Mouse (Mus musculus) myocyte (in vitro differentiated cells): ENCODE data around the gene Pdss2. TPM values are rescaled to one million over a fixed set of nuclear protein-coding genes. Genes with fewer than 3 reads are reported as not detected.
A peak's percentile ranks its signal among the peaks of the same experiment; 100 is the strongest.

Source experiments
- H3K27me3 ChIP-seq: one replicate; pipeline ENCODE4 v1.6.1; 2011; ENCODE audit not compliant: control insufficient read depth, insufficient read depth, insufficient read length
- H3K36me3 ChIP-seq: one replicate; pipeline ENCODE4 v1.6.1; 2011; ENCODE audit not compliant: control insufficient read depth, insufficient read depth
- H3K4me2 ChIP-seq: one replicate; pipeline ENCODE4 v1.6.1; 2011; ENCODE audit warnings: low read depth, control low read depth
- H3K4me3 ChIP-seq: one replicate; pipeline ENCODE4 v1.5.1; 2011; ENCODE audit warnings: mild to moderate bottlenecking, control low read depth, moderate library complexity
- H3K79me2 ChIP-seq: one replicate; pipeline ENCODE4 v1.6.1; 2011; ENCODE audit not compliant: control insufficient read depth, insufficient read depth
- H3ac ChIP-seq: one replicate; pipeline ENCODE4 v1.6.1; 2011; ENCODE audit not compliant: control insufficient read depth, insufficient read length
- CEBPB ChIP-seq: IDR thresholded peaks from 2 replicates; pipeline ENCODE4 v1.6.1; 2011; ENCODE audit warnings: mild to moderate bottlenecking, moderate library complexity; ENCODE audit not compliant: poor library complexity, insufficient read depth, severe bottlenecking
- E2F4 ChIP-seq: IDR thresholded peaks from one replicate; pipeline ENCODE4 v1.6.1; 2011; ENCODE audit warnings: mild to moderate bottlenecking, control low read depth, moderate library complexity; ENCODE audit not compliant: insufficient read depth
- MAX ChIP-seq: IDR thresholded peaks from one replicate; pipeline ENCODE4 v1.6.1; 2011; ENCODE audit warnings: low read depth, mild to moderate bottlenecking, control low read depth
- MYOD1 ChIP-seq, 3 experiments: IDR thresholded peaks; one replicate each; pipeline ENCODE4 v1.6.1; 2011; ENCODE audit warnings: control low read depth in 2 of 3, low read depth in 2 of 3, mild to moderate bottlenecking in 2 of 3, moderate library complexity in 1 of 3; ENCODE audit not compliant: insufficient read length in 2 of 3, control insufficient read depth in 1 of 3
- MYOG ChIP-seq, 3 experiments: IDR thresholded peaks; one replicate each; pipeline ENCODE4 v1.6.1; 2011; ENCODE audit warnings: control low read depth in 2 of 3, low read depth in 2 of 3, mild to moderate bottlenecking in 2 of 3; ENCODE audit not compliant: insufficient read length in 2 of 3, control insufficient read depth in 1 of 3, insufficient read depth in 1 of 3
- POLR2A ChIP-seq: IDR thresholded peaks from one replicate; pipeline ENCODE4 v1.6.1; 2011; ENCODE audit warnings: low read depth, mild to moderate bottlenecking, control low read depth, moderate library complexity; ENCODE audit not compliant: insufficient read length
- POLR2AphosphoS2 ChIP-seq: IDR thresholded peaks from one replicate; pipeline ENCODE4 v1.6.1; 2011; ENCODE audit warnings: low read depth, control low read depth; ENCODE audit not compliant: insufficient read length
- REST ChIP-seq: IDR thresholded peaks from one replicate; pipeline ENCODE4 v1.6.1; 2011; ENCODE audit warnings: mild to moderate bottlenecking, control low read depth, moderate library complexity; ENCODE audit not compliant: insufficient read depth, insufficient read length
- SRF ChIP-seq: IDR thresholded peaks from one replicate; pipeline ENCODE4 v1.6.1; 2011; ENCODE audit warnings: low read depth; ENCODE audit not compliant: control insufficient read depth, insufficient read length
- TCF12 ChIP-seq: IDR thresholded peaks from one replicate; pipeline ENCODE4 v1.6.1; 2011; ENCODE audit warnings: mild to moderate bottlenecking, control low read depth; ENCODE audit not compliant: poor library complexity, insufficient read depth, severe bottlenecking
- TCF3 ChIP-seq: IDR thresholded peaks from one replicate; pipeline ENCODE4 v1.6.1; 2011; ENCODE audit warnings: low read depth, control low read depth; ENCODE audit not compliant: insufficient read length
- USF1 ChIP-seq: IDR thresholded peaks from one replicate; pipeline ENCODE4 v1.6.1; 2011; ENCODE audit warnings: low read depth, mild to moderate bottlenecking, control low read depth, moderate library complexity
- polyA plus RNA-seq: library from polyadenylated mRNA; unstranded; fragments of >200 nt; fragmentation: generic; extraction: Trizol; gene quantifications from one replicate; pipeline ENCODE4 v1.2.1, GENCODE M21; 2012; ENCODE audit warnings: missing spikeins

Gene Pdss2
- polyA plus RNA-seq, 1 experiment: 8.5 TPM

DNA sequence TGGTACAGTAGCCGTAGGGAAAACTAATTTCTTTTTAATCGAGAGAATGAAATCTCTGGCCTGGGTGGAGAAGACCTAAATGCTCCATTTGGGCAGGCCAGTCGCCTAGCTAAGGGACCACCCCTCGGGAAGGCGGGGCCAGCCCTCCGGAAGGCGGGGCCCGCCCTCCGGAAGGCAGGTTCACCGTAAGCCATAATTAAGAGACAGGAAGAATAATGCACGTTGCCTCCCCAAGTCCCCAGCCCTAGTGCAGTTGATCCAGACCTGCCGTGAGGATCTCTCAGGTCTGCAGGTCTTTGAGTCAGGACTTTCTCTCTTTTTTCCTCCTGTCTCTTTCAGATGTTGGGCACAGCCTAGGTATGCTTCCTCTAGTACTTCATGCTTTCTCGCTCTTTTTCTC, 246.4 kb downstream of the Pdss2 start:
- Histone ChIP-seq H3K79me2 (no peaks in the 10 kb centered on the region), H3K36me3 (no peaks in the 10 kb centered on the region), H3ac (no peak overlapping the region), H3K4me3 (no peak overlapping the region), H3K4me2 (no peak overlapping the region), H3K27me3 (no peaks in the 10 kb centered on the region)
- TF ChIP-seq SRF (no peak), MYOG (IDR thresholded peaks at IDR 0.05; ENCODE audit: control insufficient read depth in 1 of 3, insufficient read depth in 1 of 3, insufficient read length in 2 of 3, low read depth in 2 of 3) (no peak), MAX (no peak), TCF12 (no peak)

DNA sequence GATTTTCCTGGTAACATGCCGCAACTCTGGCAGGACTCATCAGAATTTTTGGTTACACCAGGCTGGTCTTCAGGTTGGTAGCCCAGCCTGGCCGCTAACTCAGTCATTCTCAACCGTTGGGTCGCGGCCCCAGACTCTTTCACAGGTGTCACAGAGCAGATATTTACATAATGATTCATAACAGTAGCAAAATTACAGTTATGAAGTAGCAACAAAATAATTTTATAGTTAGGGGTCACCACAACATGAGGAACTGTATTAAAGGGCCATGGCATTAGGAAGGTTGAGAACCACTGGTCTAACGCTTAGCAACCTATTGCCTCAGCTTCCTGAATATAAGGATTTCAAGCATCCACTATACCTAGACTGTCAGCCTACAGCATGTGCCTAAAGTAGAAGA, 247.0 kb downstream of the Pdss2 start:
- Histone ChIP-seq H3K36me3 (no peaks in the 10 kb centered on the region), H3K79me2 (no peaks in the 10 kb centered on the region)
- no peak for TF ChIP-seq POLR2A
- no peak for TF ChIP-seq REST
- TF ChIP-seq USF1: no peak
- no peak for TF ChIP-seq POLR2AphosphoS2
- TF ChIP-seq MAX: no peak
- TF ChIP-seq MYOG (IDR thresholded peaks at IDR 0.05; ENCODE audit: control insufficient read depth in 1 of 3, insufficient read depth in 1 of 3, insufficient read length in 2 of 3, low read depth in 2 of 3): no peak
- no peak for TF ChIP-seq E2F4
- no peak for TF ChIP-seq TCF12
- TF ChIP-seq CEBPB: no peak
- no peak for TF ChIP-seq SRF
- TF ChIP-seq MYOD1 (IDR thresholded peaks at IDR 0.05; ENCODE audit: control insufficient read depth in 1 of 3, insufficient read length in 2 of 3, low read depth in 2 of 3): no peak
- no peak for TF ChIP-seq TCF3

DNA sequence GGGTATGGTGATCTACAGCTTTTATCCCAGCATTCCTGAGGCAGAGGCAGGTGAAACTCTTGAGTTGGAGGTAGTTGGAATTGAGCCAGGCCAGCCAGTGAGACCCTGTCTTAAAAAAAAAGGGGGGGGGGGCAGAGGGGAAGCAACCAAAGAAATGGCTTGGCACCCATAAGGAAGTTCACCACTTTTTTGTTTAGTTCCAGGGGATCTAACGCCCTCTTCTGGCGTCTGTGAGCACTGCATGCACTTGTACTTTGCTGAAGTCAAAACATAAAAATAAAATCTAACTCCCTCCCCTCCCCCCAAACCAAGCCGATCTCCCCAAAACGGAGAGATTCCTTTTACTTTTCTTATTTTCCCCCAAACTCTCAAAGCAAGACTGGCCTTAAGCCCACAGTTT, 254.1 kb downstream of the Pdss2 start:
- Histone ChIP-seq H3K79me2 (peaks cover 5% of the 10 kb centered on the region), H3ac (no peak overlapping the region), H3K36me3 (no peaks in the 10 kb centered on the region), H3K4me2 (no peak overlapping the region), H3K27me3 (no peaks in the 10 kb centered on the region), H3K4me3 (no peak overlapping the region)
- TF ChIP-seq POLR2AphosphoS2: no peak
- TF ChIP-seq MYOG (IDR thresholded peaks at IDR 0.05; ENCODE audit: control insufficient read depth in 1 of 3, insufficient read depth in 1 of 3, insufficient read length in 2 of 3, low read depth in 2 of 3): no peak
- TF ChIP-seq TCF3: no peak
- no peak for TF ChIP-seq SRF
- TF ChIP-seq CEBPB: no peak
- TF ChIP-seq MYOD1 (IDR thresholded peaks at IDR 0.05; ENCODE audit: control insufficient read depth in 1 of 3, insufficient read length in 2 of 3, low read depth in 2 of 3): no peak
- no peak for TF ChIP-seq POLR2A
- no peak for TF ChIP-seq E2F4

More for the DNA sequence above, 247.0 kb downstream of the Pdss2 start:
- Histone ChIP-seq H3K4me3 (no peak overlapping the region), H3K4me2 (no peak overlapping the region), H3ac (no peak overlapping the region), H3K27me3 (no peaks in the 10 kb centered on the region)

DNA sequence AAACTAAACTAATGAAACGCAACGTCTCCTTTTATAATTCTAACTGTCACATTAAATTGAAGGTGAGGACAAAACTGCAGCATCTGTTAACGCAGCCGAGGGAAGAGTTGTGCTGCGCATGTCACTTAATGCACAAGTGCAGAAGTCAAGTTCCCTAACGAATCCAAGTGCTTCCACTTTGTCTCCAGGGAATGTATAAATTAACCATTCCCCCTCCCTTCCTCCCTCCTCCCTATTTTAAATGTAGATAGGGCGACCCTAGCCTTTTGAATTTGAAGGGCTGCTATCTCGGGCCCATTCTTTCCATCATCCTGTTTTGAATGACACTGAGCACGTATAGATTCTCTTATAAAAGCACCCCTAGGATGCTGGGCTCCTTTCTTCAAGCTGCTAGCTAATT, 256.2 kb downstream of the Pdss2 start:
- no peaks in the 10 kb centered on the region for H3K36me3 ChIP-seq
- H3K27me3 ChIP-seq: no peaks in the 10 kb centered on the region
- TF ChIP-seq REST (no peak), E2F4 (no peak), TCF12 (no peak), POLR2AphosphoS2 (no peak), SRF (no peak), POLR2A (no peak), CEBPB (no peak)
- peak overlapping the region; percentile 69 for H3K4me2 ChIP-seq
- peaks cover 17% of the 10 kb centered on the region for H3K79me2 ChIP-seq
- peak overlapping the region; percentile 44 for H3K4me3 ChIP-seq
- no peak overlapping the region for H3ac ChIP-seq

DNA sequence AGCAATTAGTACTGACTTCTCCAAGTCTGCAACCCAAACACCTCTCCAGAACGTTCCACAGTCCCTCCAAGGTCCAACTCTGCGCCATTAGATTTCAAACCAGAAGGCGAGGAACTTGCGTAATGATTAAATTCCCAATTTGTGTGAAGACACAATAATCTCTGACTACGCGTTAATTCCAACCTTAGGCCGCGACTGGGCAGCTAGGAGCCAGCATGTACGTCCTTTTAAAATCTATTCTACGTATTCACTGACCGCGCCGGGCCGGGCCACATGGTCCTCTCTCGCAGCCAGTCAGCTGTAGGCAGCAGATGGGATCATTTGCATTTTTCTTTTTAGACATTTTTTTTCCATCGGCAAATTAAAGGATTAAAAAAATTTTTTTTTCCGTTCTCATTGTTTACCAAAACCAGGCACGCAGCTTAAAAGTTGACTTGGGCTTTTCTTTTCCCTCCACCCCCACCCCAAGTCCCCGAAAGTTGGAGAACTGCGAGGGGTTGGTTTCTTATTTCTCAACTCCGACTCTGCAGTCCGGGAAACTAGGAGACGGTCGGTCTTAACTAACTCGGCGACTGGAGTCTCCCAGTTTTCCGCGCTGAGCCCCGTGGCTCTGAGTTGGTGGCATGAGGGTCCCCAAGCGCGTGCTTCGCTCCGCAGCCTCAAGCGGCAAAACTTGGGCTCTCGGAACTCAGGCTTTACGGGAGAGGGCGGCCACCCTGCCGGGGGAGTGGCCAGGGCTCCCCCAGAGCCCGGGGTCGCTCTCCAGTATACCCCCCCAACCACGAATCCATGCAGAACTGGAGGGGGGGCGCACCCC, 256.8 kb downstream of the Pdss2 start:
- Histone ChIP-seq H3ac (peak overlapping the region; percentile 67), H3K27me3 (no peaks in the 10 kb centered on the region), H3K36me3 (no peaks in the 10 kb centered on the region), H3K4me3 (peak overlapping the region; percentile 44), H3K79me2 (peaks cover 17% of the 10 kb centered on the region), H3K4me2 (peak overlapping the region; percentile 69)
- no peak for TF ChIP-seq MAX
- no peak for TF ChIP-seq CEBPB
- no peak for TF ChIP-seq TCF12
- TF ChIP-seq MYOG (IDR thresholded peaks at IDR 0.05; ENCODE audit: control insufficient read depth in 1 of 3, insufficient read depth in 1 of 3, insufficient read length in 2 of 3, low read depth in 2 of 3): no peak
- no peak for TF ChIP-seq E2F4
- no peak for TF ChIP-seq POLR2A
- no peak for TF ChIP-seq SRF
- no peak for TF ChIP-seq USF1
